Mouse (Mus musculus) limb, embryonic 14.5 days (tissue): ENCODE results near the gene Kcnk7. TPM values are rescaled to one million over a fixed set of nuclear protein-coding genes. Genes with fewer than 3 reads are reported as not detected.

Experiments used
- ATAC-seq: fragments of 200-750 bp; cut with Nextera tagmentation; 2 replicates; pipeline ENCODE4 v1.8.0; 2017; ENCODE audit warnings: low read depth, moderate number of reproducible peaks, moderate TSS enrichment; ENCODE audit not compliant: low FRiP score
- DNase-seq: peaks from one replicate; pipeline ENCODE4 v3.0.0-alpha.2; 2015; ENCODE audit warnings: low spot score
- H3K27ac ChIP-seq: fragments of 300-500 bp; sonication (generic); replicated peaks from 2 replicates; pipeline ENCODE4 v1.5.1; 2014; ENCODE audit warnings: low read depth, mild to moderate bottlenecking, low read length, moderate library complexity, mixed read lengths
- H3K27me3 ChIP-seq: fragments of 300-500 bp; sonication (generic); 2 replicates; pipeline ENCODE4 v1.6.1; 2014; ENCODE audit warnings: low read length, mixed read lengths; ENCODE audit not compliant: control insufficient read depth, insufficient read depth
- H3K36me3 ChIP-seq: fragments of 300-500 bp; sonication (generic); 2 replicates; pipeline ENCODE4 v1.6.1; 2014; ENCODE audit warnings: mild to moderate bottlenecking, low read length, moderate library complexity, mixed read lengths; ENCODE audit not compliant: control insufficient read depth, insufficient read depth
- H3K4me1 ChIP-seq: fragments of 300-500 bp; sonication (generic); 2 replicates; pipeline ENCODE4 v1.6.1; 2014; ENCODE audit warnings: antibody characterized with exemption, low read length, mixed read lengths; ENCODE audit not compliant: control insufficient read depth, insufficient read depth
- H3K4me2 ChIP-seq: fragments of 300-500 bp; sonication (generic); replicated peaks from 2 replicates; pipeline ENCODE4 v1.6.1; 2014; ENCODE audit warnings: low read depth, mild to moderate bottlenecking, low read length, moderate library complexity; ENCODE audit not compliant: severe bottlenecking
- H3K4me3 ChIP-seq: fragments of 300-500 bp; sonication (generic); replicated peaks from 2 replicates; pipeline ENCODE4 v1.5.1; 2014; ENCODE audit warnings: low read length
- H3K9ac ChIP-seq: fragments of 300-500 bp; sonication (generic); 2 replicates; pipeline ENCODE4 v1.6.1; 2014; ENCODE audit warnings: mild to moderate bottlenecking, low read depth, low read length, moderate library complexity; ENCODE audit not compliant: severe bottlenecking
- H3K9me3 ChIP-seq: fragments of 300-500 bp; sonication (generic); 2 replicates; pipeline ENCODE4 v1.6.1; 2016; ENCODE audit warnings: low read length; ENCODE audit not compliant: control insufficient read depth
- POLR2A ChIP-seq: fragments of 200-500 bp; IDR thresholded peaks from 2 replicates; pipeline ENCODE4 v1.8.0; 2012; ENCODE audit warnings: inconsistent platforms, mild to moderate bottlenecking, moderate library complexity, borderline replicate concordance; ENCODE audit not compliant: insufficient read depth, insufficient read length; ENCODE audit errors: extremely low read depth
- WGBS: fragments of 180-500 bp; shearing (Covaris S2); extraction: QIAGEN DNeasy Blood & Tissue Kit; methylation state at CpG from one replicate; pipeline ENCODE4 v1.1.7; 2014; 5-methylcytosine and 5-hydroxymethylcytosine counted together
- polyA plus RNA-seq, 2 experiments: library from polyadenylated mRNA; depleted of rRNA in 1 of 2; stranded (reverse) in 1 of 2; unstranded in 1 of 2; fragments of >200 nt; fragmentation: Nextera tagmentation in 1 of 2; extraction: Ambion mirVana in 1 of 2; gene quantifications; 2 replicates each; pipeline versions ENCODE4 v1.2.1 to v1.2.3; 2012 to 2014

The Kcnk7 gene
- polyA plus RNA-seq, 2 experiments = 0.41 to 0.81 TPM

- under 1% methylated on average over 29 of the region's 32 CpGs for WGBS
- TF ChIP-seq POLR2A = peak; percentile 65; the same call in 1 of the 2 replicates
- H3K9ac ChIP-seq = peak within 1 kb of the TSS; percentile 54
- H3K36me3 ChIP-seq = peaks cover 50% of the 10 kb centered on the region
- H3K4me2 ChIP-seq = peak within 1 kb of the TSS; percentile 50
- no peaks in the 10 kb centered on the region for H3K9me3 ChIP-seq
- no peaks in the 10 kb centered on the region for H3K27me3 ChIP-seq
- peaks cover 15% of the 10 kb centered on the region for H3K4me1 ChIP-seq
- peak within 1 kb of the TSS; percentile 80 for H3K27ac ChIP-seq
- peak; percentile 91 for ATAC-seq
- peak; percentile 89 for DNase-seq
- H3K4me3 ChIP-seq = peak within 1 kb of the TSS; percentile 46
These were observed 40.9 kb upstream of the Kcnk7 start, which contains the start of gene Sipa1 for GRCm38 (mm10) chr19:5662981-5663913. TSS of gene Sipa1 (minus strand) at chr19:5663707.

- ATAC-seq (no peak), DNase-seq (no peak)
- Histone ChIP-seq H3K9me3 (no peaks in the 10 kb centered on the region), H3K27ac (no peak overlapping the region), H3K27me3 (no peaks in the 10 kb centered on the region), H3K4me3 (no peak overlapping the region), H3K4me1 (peaks cover 15% of the 10 kb centered on the region), H3K9ac (no peak overlapping the region), H3K36me3 (peaks cover 61% of the 10 kb centered on the region), H3K4me2 (no peak overlapping the region)
- WGBS = 91% methylated on average over 10 of the region's 10 CpGs
- no peak for TF ChIP-seq POLR2A
These were observed 39.4 kb upstream of the Kcnk7 start for GRCm38 (mm10) chr19:5664669-5665257.

GRCm38 (mm10) chr19:5665465-5665864 is 38.7 kb upstream of the Kcnk7 start:
- no peak overlapping the region for H3K4me3 ChIP-seq
- ATAC-seq (no peak), DNase-seq (no peak)
- H3K36me3 ChIP-seq = peaks cover 66% of the 10 kb centered on the region
- WGBS = 87% methylated on average over 15 of the region's 15 CpGs
- H3K9ac ChIP-seq = no peak overlapping the region
- no peak overlapping the region for H3K4me2 ChIP-seq
- no peaks in the 10 kb centered on the region for H3K9me3 ChIP-seq
- peaks cover 15% of the 10 kb centered on the region for H3K4me1 ChIP-seq
- no peak overlapping the region for H3K27ac ChIP-seq
- no peaks in the 10 kb centered on the region for H3K27me3 ChIP-seq
- TF ChIP-seq POLR2A = no peak

- DNase-seq = no peak
These were observed 37.8 kb upstream of the Kcnk7 start for GRCm38 (mm10) chr19:5666386-5666785.

GRCm38 (mm10) chr19:5668372-5668771 is 35.8 kb upstream of the Kcnk7 start:
- H3K9me3 ChIP-seq = no peaks in the 10 kb centered on the region
- WGBS = 92% methylated on average over 4 of the region's 4 CpGs
- no peak overlapping the region for H3K27ac ChIP-seq
- H3K4me1 ChIP-seq = peaks cover 6% of the 10 kb centered on the region; the same call in 1 of the 2 replicates
- H3K4me2 ChIP-seq = no peak overlapping the region
- DNase-seq (no peak), ATAC-seq (no peak)
- H3K36me3 ChIP-seq = peaks cover 84% of the 10 kb centered on the region
- no peak for TF ChIP-seq POLR2A
- H3K9ac ChIP-seq = no peak overlapping the region
- H3K4me3 ChIP-seq = no peak overlapping the region
- H3K27me3 ChIP-seq = no peaks in the 10 kb centered on the region

More at GRCm38 (mm10) chr19:5666386-5666785, 37.8 kb upstream of the Kcnk7 start:
- Histone ChIP-seq H3K4me1 (peaks cover 15% of the 10 kb centered on the region), H3K36me3 (peaks cover 70% of the 10 kb centered on the region), H3K4me2 (no peak overlapping the region), H3K27me3 (no peaks in the 10 kb centered on the region), H3K9ac (no peak overlapping the region), H3K27ac (no peak overlapping the region), H3K4me3 (no peak overlapping the region), H3K9me3 (no peaks in the 10 kb centered on the region)
- no peak for ATAC-seq
- TF ChIP-seq POLR2A = no peak
- WGBS = 92% methylated on average over 18 of the region's 18 CpGs
